Mouse (Mus musculus) olfactory bulb, adult 2 months (tissue): ENCODE data around the gene Jade2. TPM values are rescaled to one million over a fixed set of nuclear protein-coding genes. Genes with fewer than 3 reads are reported as not detected.

Source experiments
- H3K27ac ChIP-seq: fragments of 200-500 bp; 2 replicates; pipeline ENCODE4 v1.5.1; 2012; ENCODE audit warnings: low read depth, low read length; ENCODE audit not compliant: insufficient read depth
- H3K4me1 ChIP-seq: fragments of 200-500 bp; 2 replicates; pipeline ENCODE4 v1.6.1; 2012; ENCODE audit warnings: low read length; ENCODE audit not compliant: control insufficient read depth, insufficient read depth
- H3K4me3 ChIP-seq: fragments of 200-500 bp; 2 replicates; pipeline ENCODE4 v1.5.1; 2012; ENCODE audit warnings: mild to moderate bottlenecking, low read depth, low read length, moderate library complexity; ENCODE audit not compliant: insufficient read depth
- CTCF ChIP-seq: fragments of 200-500 bp; IDR thresholded peaks from 2 replicates; pipeline ENCODE4 v1.5.1; 2012; ENCODE audit warnings: low read depth, mild to moderate bottlenecking, low read length, moderate library complexity; ENCODE audit not compliant: insufficient read depth
- POLR2A ChIP-seq: fragments of 200-500 bp; IDR thresholded peaks from 2 replicates; pipeline ENCODE4 v1.6.1; 2012; ENCODE audit warnings: mild to moderate bottlenecking, low read depth, low read length, moderate library complexity; ENCODE audit not compliant: insufficient read depth
- WGBS: fragments of 180-500 bp; shearing (Covaris S2); methylation state at CpG from one replicate; pipeline ENCODE4 v1.1.7; 2018; 5-methylcytosine and 5-hydroxymethylcytosine counted together
- polyA plus RNA-seq: library from polyadenylated mRNA; stranded (reverse); fragments of >200 nt; gene quantifications from 2 replicates; pipeline ENCODE4 v1.2.4, GENCODE M21; 2012; ENCODE audit warnings: low replicate concordance; ENCODE audit not compliant: missing spikeins, insufficient read depth, insufficient read length

Jade2 gene
- not detected in 2 replicates for polyA plus RNA-seq

DNA sequence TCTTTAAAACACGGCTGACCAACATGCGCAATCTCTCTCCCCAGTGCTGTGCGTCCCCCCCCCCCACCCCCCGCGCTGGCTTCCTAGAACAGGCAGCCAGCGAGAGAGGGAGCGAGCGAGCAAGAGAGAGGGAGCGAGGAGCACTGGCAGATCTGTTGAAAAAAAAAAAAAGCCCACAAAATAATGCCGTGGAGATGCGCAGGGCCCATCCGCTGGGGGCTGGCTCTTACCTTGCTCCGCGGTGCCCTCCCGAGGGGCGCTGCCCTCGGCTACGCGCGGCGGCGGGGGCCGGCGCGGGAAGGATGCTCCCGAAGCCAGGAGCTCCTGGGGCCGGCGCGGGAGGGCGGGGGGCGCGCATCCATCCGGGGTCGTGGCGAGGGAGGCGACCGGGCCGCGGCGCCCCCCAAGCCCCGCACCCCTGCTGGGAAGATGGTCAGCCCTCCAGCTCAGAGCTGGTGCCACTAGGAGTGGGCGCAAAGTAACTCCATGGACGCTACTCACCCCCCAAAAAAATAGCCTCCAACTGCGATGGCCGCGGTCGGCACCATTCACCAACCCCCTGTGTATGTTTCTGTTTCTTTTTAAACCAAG is at the start of gene Jade2:
Jade2 (minus strand) TSS at position 573 of the 591 bp plus-strand sequence.
- TF ChIP-seq CTCF (no peak), POLR2A (peak; percentile 46; the same call in 1 of the 2 replicates)
- Histone ChIP-seq H3K27ac (peak within 1 kb of the TSS; percentile 92), H3K4me1 (peaks cover 20% of the 10 kb centered on the region), H3K4me3 (peak within 1 kb of the TSS; percentile 90)
- WGBS = under 1% methylated on average over 45 of the region's 47 CpGs

- WGBS = 96% methylated on average over 3 of the region's 3 CpGs
- H3K27ac ChIP-seq = no peak overlapping the region
- no peak for TF ChIP-seq POLR2A
- no peak for TF ChIP-seq CTCF
- H3K4me1 ChIP-seq = no peaks in the 10 kb centered on the region
- no peak overlapping the region for H3K4me3 ChIP-seq
These were observed 46.8 kb upstream of the Jade2 start for GRCm38 (mm10) chr11:51904224-51904623.

- TF ChIP-seq CTCF (no peak), POLR2A (no peak)
- 94% methylated on average over 10 of the region's 10 CpGs for WGBS
- no peak overlapping the region for H3K27ac ChIP-seq
- H3K4me3 ChIP-seq = no peak overlapping the region
- H3K4me1 ChIP-seq = peaks cover 20% of the 10 kb centered on the region
These were observed 42.2 kb upstream of the Jade2 start for GRCm38 (mm10) chr11:51899691-51900090.

DNA sequence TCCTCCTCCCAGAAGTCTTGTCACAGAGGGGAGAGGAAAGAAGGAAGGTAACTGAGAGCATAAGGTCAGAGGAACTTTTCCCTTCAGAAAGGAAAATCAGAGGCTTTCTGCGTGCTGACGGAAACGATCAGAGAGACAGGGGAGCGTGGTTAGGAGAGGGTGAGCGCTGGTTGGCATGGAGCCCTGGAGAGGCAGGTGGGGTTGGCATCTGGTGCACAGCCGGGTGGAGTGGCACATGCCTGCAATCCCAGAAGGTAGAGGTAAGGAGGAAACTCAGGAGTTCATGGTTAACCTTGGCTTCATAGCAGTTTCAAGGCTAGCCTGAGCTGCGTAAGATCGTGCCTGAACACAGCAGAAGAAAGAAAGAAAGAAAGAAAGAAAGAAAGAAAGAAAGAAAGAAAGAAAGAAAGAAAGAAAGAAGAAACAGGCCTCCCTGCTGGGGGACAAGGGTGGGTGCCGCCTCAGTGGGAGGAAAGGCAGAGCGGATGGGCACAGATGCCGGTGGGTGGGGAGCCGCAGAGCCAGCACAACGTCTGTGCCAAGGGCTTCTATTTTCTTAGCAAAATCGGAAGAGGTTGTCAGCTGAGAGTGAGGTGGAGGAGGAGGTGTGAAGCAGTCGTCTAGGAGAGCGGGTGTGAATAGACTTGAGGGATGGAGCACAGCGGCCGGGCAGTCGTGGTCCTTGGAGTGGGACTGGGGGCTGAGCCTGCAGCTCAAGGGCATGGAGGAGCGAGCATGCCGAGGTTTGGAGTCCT is 41.0 kb upstream of the Jade2 start:
- H3K4me3 ChIP-seq = no peak overlapping the region
- TF ChIP-seq POLR2A (no peak), CTCF (no peak)
- H3K4me1 ChIP-seq = peaks cover 20% of the 10 kb centered on the region
- H3K27ac ChIP-seq = no peak overlapping the region
- WGBS = 43% methylated on average over 21 of the region's 21 CpGs

- Histone ChIP-seq H3K4me3 (no peak overlapping the region), H3K4me1 (peaks cover 23% of the 10 kb centered on the region), H3K27ac (no peak overlapping the region)
- TF ChIP-seq POLR2A (no peak), CTCF (no peak)
- WGBS = 35% methylated on average over 11 of the region's 11 CpGs
These were observed 39.9 kb upstream of the Jade2 start for GRCm38 (mm10) chr11:51897311-51897710.

GRCm38 (mm10) chr11:51896012-51896411 is 38.6 kb upstream of the Jade2 start:
- Histone ChIP-seq H3K27ac (no peak overlapping the region), H3K4me3 (no peak overlapping the region), H3K4me1 (peaks cover 23% of the 10 kb centered on the region)
- 50% methylated on average over 4 of the region's 4 CpGs for WGBS
- TF ChIP-seq POLR2A = no peak
- no peak for TF ChIP-seq CTCF

DNA sequence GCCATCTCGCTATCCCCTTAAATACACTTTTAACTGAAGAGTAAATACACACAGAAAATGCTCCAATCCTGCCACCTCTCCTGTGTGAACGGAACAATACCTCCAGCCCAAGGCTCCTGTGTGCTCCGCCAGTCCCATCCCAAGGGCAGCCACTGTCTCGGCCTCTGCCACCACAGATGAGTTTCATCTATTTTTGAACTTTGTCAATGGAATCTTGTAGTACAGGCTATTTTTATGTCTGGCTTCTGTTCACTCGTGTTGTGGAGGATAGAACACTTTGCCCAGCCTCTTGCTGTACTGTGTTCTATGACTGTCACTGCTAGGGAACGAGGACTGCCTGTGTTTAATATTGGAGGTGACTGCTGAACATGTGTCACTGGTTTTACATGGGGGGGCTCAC is 28.2 kb upstream of the Jade2 start:
- Histone ChIP-seq H3K4me1 (peaks cover 5% of the 10 kb centered on the region; the same call in 1 of the 2 replicates), H3K4me3 (no peak overlapping the region), H3K27ac (no peak overlapping the region)
- no peak for TF ChIP-seq POLR2A
- TF ChIP-seq CTCF = no peak
- WGBS = 86% methylated on average over 6 of the region's 6 CpGs

DNA sequence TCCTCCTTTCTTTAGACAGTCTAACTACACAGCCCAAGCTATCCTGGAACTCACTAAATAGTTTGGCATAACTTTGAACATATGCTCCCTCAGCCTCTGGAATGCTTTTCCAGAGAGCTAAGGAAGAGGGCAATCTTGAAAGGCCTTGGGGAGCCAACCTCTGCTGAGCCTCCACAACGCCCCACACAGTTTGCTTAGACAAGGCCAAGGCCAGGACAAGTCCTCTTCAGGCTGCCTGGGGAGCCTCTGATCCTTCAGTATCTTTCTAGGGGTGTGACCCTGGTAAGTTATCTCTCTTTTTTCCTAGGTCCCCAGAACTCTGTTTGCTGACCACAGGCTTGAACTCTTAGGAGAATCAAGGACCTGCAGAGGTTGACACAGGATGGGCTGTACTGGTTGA is 26.6 kb upstream of the Jade2 start:
- H3K27ac ChIP-seq = no peak overlapping the region
- 91% methylated on average over 1 of the region's 1 CpGs for WGBS
- H3K4me3 ChIP-seq = no peak overlapping the region
- TF ChIP-seq CTCF = no peak
- TF ChIP-seq POLR2A = no peak
- H3K4me1 ChIP-seq = peaks cover 5% of the 10 kb centered on the region; the same call in 1 of the 2 replicates

GRCm38 (mm10) chr11:51883670-51884069 is 26.2 kb upstream of the Jade2 start:
- Histone ChIP-seq H3K4me3 (no peak overlapping the region), H3K27ac (no peak overlapping the region), H3K4me1 (peaks cover 5% of the 10 kb centered on the region; the same call in 1 of the 2 replicates)
- 24% methylated on average over 5 of the region's 5 CpGs for WGBS
- TF ChIP-seq POLR2A (no peak), CTCF (no peak)
